In genomic region chr9:57773754-57774153, GRCm38 (mm10) we compare ENCODE assay signal across 17 mouse cellular contexts. TPM values are rescaled to one million over a fixed set of nuclear protein-coding genes. Genes with fewer than 3 reads are reported as not detected.
DNase-seq lines count a peak whose midpoint lies in the region; ATAC-seq and TF ChIP-seq lines count a peak whose summit lies in the region.
"Had no signal": no experiment of that assay in that cellular context is flagged by ENCODE, and none has a peak within 500 bp of the region (broad histone marks: within the 10 kb centered on the region; RNA-seq: fewer than 3 reads in every experiment).

No protein-coding gene starts in this region.

- no peaks in the 10 kb centered on the region for H3K36me3 ChIP-seq in hindbrain, embryonic 10.5 days
- no peaks in the 10 kb centered on the region for H3K36me3 ChIP-seq in hindbrain, embryonic 16.5 days (ENCODE audit: control insufficient read depth, insufficient read depth, low read length)
- peaks cover 0 to 27% of the 10 kb centered on the region in 2 experiments; a peak in 2 of 4 replicates for H3K36me3 ChIP-seq in MEL (ENCODE audit: control insufficient read depth in 1 of 2, insufficient read depth in 2 of 2, low read length in 2 of 2)
- H3K36me3 ChIP-seq in liver, embryonic 13.5 days: no peaks in the 10 kb centered on the region
- H3K36me3 ChIP-seq: G1E; heart, embryonic 15.5 days; hindbrain, embryonic 13.5 days; limb, embryonic 12.5 days had no signal

- no peaks in the 10 kb centered on the region for H3K79me2 ChIP-seq in MEL (ENCODE audit: control insufficient read depth, insufficient read depth, low read length, poor library complexity)

- no peak overlapping the region for H3K9ac ChIP-seq in hindbrain, embryonic 16.5 days (ENCODE audit: low read depth, low read length)
- H3K9ac ChIP-seq in MEL (ENCODE audit: control insufficient read depth, low read depth, low read length, poor library complexity, severe bottlenecking): no peak overlapping the region
- peak overlapping the region; percentile 64 for H3K9ac ChIP-seq in liver, embryonic 13.5 days
- H3K9ac ChIP-seq: heart, embryonic 15.5 days; hindbrain, embryonic 13.5 days; limb, embryonic 12.5 days had no signal

- peak; percentile 41 for DNase-seq in embryo, embryonic 9.5 days (ENCODE audit: extremely low spot score)
- no peak for DNase-seq in embryo, embryonic 11 days
- no peak for DNase-seq in hindbrain, embryonic 10.5 days (ENCODE audit: low spot score)
- no peak for DNase-seq in MEL (ENCODE audit: low read depth, low spot score)
- DNase-seq in liver, embryonic 13.5 days: peak; percentile 44
- DNase-seq in right cerebral cortex, adult 18-20 months: no peak
- DNase-seq in cerebellum, postnatal 10 days: no peak
- DNase-seq: adrenal gland, postnatal 25 days; cerebellum, adult 11-12 months; cerebellum, postnatal 36 days; kidney, adult 8-10 months had no signal

- no peak overlapping the region for H3K4me3 ChIP-seq in hindbrain, embryonic 10.5 days
- H3K4me3 ChIP-seq in hindbrain, embryonic 16.5 days (ENCODE audit: low read length): no peak overlapping the region
- H3K4me3 ChIP-seq in MEL (ENCODE audit: control insufficient read depth in 1 of 2, insufficient read depth in 1 of 2, low read depth in 2 of 2, low read length in 2 of 2): no peak overlapping the region
- no peak overlapping the region for H3K4me3 ChIP-seq in liver, embryonic 13.5 days (replicated peaks)
- H3K4me3 ChIP-seq: heart, embryonic 15.5 days; hindbrain, embryonic 13.5 days; limb, embryonic 12.5 days; myocyte had no signal

- WGBS in hindbrain, embryonic 10.5 days: 80% methylated on average over 3 of the region's 3 CpGs
- WGBS in hindbrain, embryonic 16.5 days: 83% methylated on average over 3 of the region's 3 CpGs
- WGBS in liver, embryonic 13.5 days (ENCODE audit: insufficient replicate concordance): 49% methylated on average over 3 of the region's 3 CpGs

- H3K4me2 ChIP-seq in hindbrain, embryonic 16.5 days (ENCODE audit: low read length): no peak overlapping the region
- H3K4me2 ChIP-seq in liver, embryonic 13.5 days: peak overlapping the region; percentile 45
- H3K4me2 ChIP-seq: heart, embryonic 15.5 days; hindbrain, embryonic 13.5 days; limb, embryonic 12.5 days had no signal

- TF ChIP-seq POLR2A in MEL (IDR thresholded peaks at IDR 0.05; ENCODE audit: control insufficient read depth in 1 of 2, insufficient read depth in 1 of 2, low read depth in 1 of 2, low read length in 2 of 2, poor library complexity in 1 of 2): no peak

- H3K27me3 ChIP-seq in hindbrain, embryonic 10.5 days (ENCODE audit: insufficient read depth, poor library complexity, severe bottlenecking): no peaks in the 10 kb centered on the region
- H3K27me3 ChIP-seq in hindbrain, embryonic 16.5 days (replicated peaks; ENCODE audit: control insufficient read depth, insufficient read depth, low read length): no peaks in the 10 kb centered on the region
- no peaks in the 10 kb centered on the region for H3K27me3 ChIP-seq in MEL (ENCODE audit: control insufficient read depth in 1 of 2, insufficient read depth in 2 of 2, low read length in 2 of 2)
- H3K27me3 ChIP-seq in liver, embryonic 13.5 days: no peaks in the 10 kb centered on the region
- H3K27me3 ChIP-seq: heart, embryonic 15.5 days; hindbrain, embryonic 13.5 days; limb, embryonic 12.5 days had no signal

- no peak for TF ChIP-seq RAD21 in MEL (IDR thresholded peaks at IDR 0.05; ENCODE audit: low read depth, low read length)

- no peaks in the 10 kb centered on the region for H3K9me3 ChIP-seq in hindbrain, embryonic 10.5 days
- H3K9me3 ChIP-seq in hindbrain, embryonic 16.5 days (ENCODE audit: control insufficient read depth, low read length): no peaks in the 10 kb centered on the region
- no peaks in the 10 kb centered on the region for H3K9me3 ChIP-seq in MEL (replicated peaks; ENCODE audit: insufficient read depth, low read length)
- no peaks in the 10 kb centered on the region for H3K9me3 ChIP-seq in liver, embryonic 13.5 days (replicated peaks)
- H3K9me3 ChIP-seq: G1E; heart, embryonic 15.5 days; hindbrain, embryonic 13.5 days; limb, embryonic 12.5 days had no signal

- TF ChIP-seq EP300 in MEL (IDR thresholded peaks at IDR 0.05; ENCODE audit: low read depth in 1 of 2, low read length in 2 of 2): no peak

- peak overlapping the region; percentile 72 for H3K27ac ChIP-seq in hindbrain, embryonic 10.5 days
- no peak overlapping the region for H3K27ac ChIP-seq in hindbrain, embryonic 16.5 days (ENCODE audit: low read depth, low read length)
- H3K27ac ChIP-seq in MEL (ENCODE audit: control insufficient read depth, low read depth, low read length): no peak overlapping the region
- H3K27ac ChIP-seq in liver, embryonic 13.5 days: peak overlapping the region; percentile 100
- H3K27ac ChIP-seq: heart, embryonic 15.5 days; hindbrain, embryonic 13.5 days; limb, embryonic 12.5 days had no signal

- no peak for ATAC-seq in hindbrain, embryonic 16.5 days
- ATAC-seq in liver, embryonic 13.5 days (ENCODE audit: low read depth): no peak

- peaks cover 23% of the 10 kb centered on the region for H3K4me1 ChIP-seq in hindbrain, embryonic 10.5 days (replicated peaks)
- no peaks in the 10 kb centered on the region for H3K4me1 ChIP-seq in hindbrain, embryonic 16.5 days (ENCODE audit: control insufficient read depth, insufficient read depth, low read depth, low read length)
- H3K4me1 ChIP-seq in MEL (ENCODE audit: control insufficient read depth in 1 of 2, insufficient read depth in 2 of 2, low read length in 2 of 2): peaks cover 5 to 46% of the 10 kb centered on the region in 2 experiments
- peaks cover 76% of the 10 kb centered on the region for H3K4me1 ChIP-seq in liver, embryonic 13.5 days (replicated peaks)
- H3K4me1 ChIP-seq: hindbrain, embryonic 13.5 days; limb, embryonic 12.5 days had no signal

- no peak for TF ChIP-seq CTCF in MEL (IDR thresholded peaks at IDR 0.05 in 2 of 3, conservative IDR thresholded peaks at IDR 0.05 in 1 of 3; ENCODE audit: control insufficient read depth in 1 of 3, insufficient read depth in 1 of 3, low read depth in 2 of 3, low read length in 3 of 3, poor library complexity in 1 of 3, severe bottlenecking in 1 of 3)

TF ChIP-seq in MEL, 35 proteins besides CTCF, POLR2A, EP300 and RAD21:
- TF ChIP-seq SMC3 (IDR thresholded peaks at IDR 0.05; ENCODE audit: low read depth, low read length): no peak
- 0 out of 2 replicates have a peak, but pooled peaks have one; percentile 13 for TF ChIP-seq TAL1 (IDR thresholded peaks at IDR 0.05; ENCODE audit: low read length)
- no peak for TF ChIP-seq UBTF (IDR thresholded peaks at IDR 0.05; ENCODE audit: borderline replicate concordance, insufficient read depth, low read depth, low read length)
- TF ChIP-seq GATA1 (IDR thresholded peaks at IDR 0.05; ENCODE audit: low read depth, low read length): no peak
- TF ChIP-seq ELF1 (IDR thresholded peaks at IDR 0.05; ENCODE audit: low read depth, low read length): no peak

RNA-seq across cellular contexts. Expression of gene Clk3, which starts 8.1 kb away (rescaled TPM):
- 90.7 and 105 TPM in 2 replicates for polyA plus RNA-seq in hindbrain, embryonic 10.5 days (2016; fragmentation: Nextera tagmentation; extraction: Ambion mirVana)
- polyA plus RNA-seq in hindbrain, embryonic 16.5 days (2015; fragmentation: Nextera tagmentation; extraction: Ambion mirVana): 57.2 and 66.1 TPM in 2 replicates
- total RNA-seq in MEL (2012; rRNA removed): 28.8 and 31.2 TPM in 2 replicates
- polyA plus RNA-seq in MEL (2012; ENCODE audit: insufficient read depth in 1 of 2, insufficient read length in 2 of 2, low read depth in 1 of 2, low replicate concordance in 2 of 2, missing spikeins in 1 of 2): 10 to 100 TPM in 1 of 2 experiments, not detected in 1; 65.6 TPM
- 86.2 and 97.4 TPM in 2 replicates for polyA plus RNA-seq in liver, embryonic 13.5 days (2015; fragmentation: Nextera tagmentation; extraction: Ambion mirVana)

Comparison
In these comparisons a context has a peak if more than half of its experiments do, and no peak if none do; other contexts are left out.
1. DNase-seq: peak in embryo, embryonic 9.5 days (single experiment) and liver, embryonic 13.5 days (single experiment); none in embryo, embryonic 11 days (single experiment), hindbrain, embryonic 10.5 days (single experiment), MEL (single experiment), right cerebral cortex, adult 18-20 months (single experiment) and cerebellum, postnatal 10 days (0 of 2).
2. H3K27ac ChIP-seq: peak in hindbrain, embryonic 10.5 days (single experiment) and liver, embryonic 13.5 days (single experiment); none in hindbrain, embryonic 16.5 days (single experiment) and MEL (single experiment).